18 mouse cellular contexts compared by ENCODE assay signal in genomic region chr6:61103459-61104234, GRCm38 (mm10).
"Had no signal": no experiment of that assay in that cellular context is flagged by ENCODE, and none has a peak within 500 bp of the region (broad histone marks: within the 10 kb centered on the region; RNA-seq: fewer than 3 reads in every experiment).

No protein-coding gene starts in this region.

- ATAC-seq: lung, postnatal 0 days; midbrain, embryonic 13.5 days; midbrain, embryonic 16.5 days had no signal

- H3K4me1 ChIP-seq: kidney, embryonic 15.5 days; liver, embryonic 13.5 days; megakaryocyte, embryonic 14.5 days; midbrain, embryonic 10.5 days; neural tube, embryonic 13.5 days had no signal

- H3K9me3 ChIP-seq: kidney, embryonic 15.5 days; liver, embryonic 13.5 days; megakaryocyte, embryonic 14.5 days; midbrain, embryonic 10.5 days; midbrain, embryonic 13.5 days; neural tube, embryonic 13.5 days had no signal

- H3K4me2 ChIP-seq: kidney, embryonic 15.5 days; liver, embryonic 13.5 days; midbrain, embryonic 13.5 days; neural tube, embryonic 13.5 days had no signal

- H3K36me3 ChIP-seq: kidney, embryonic 15.5 days; liver, embryonic 13.5 days; midbrain, embryonic 10.5 days; midbrain, embryonic 13.5 days; neural tube, embryonic 13.5 days had no signal

- H3K9ac ChIP-seq: kidney, embryonic 15.5 days; liver, embryonic 13.5 days; midbrain, embryonic 13.5 days; neural tube, embryonic 13.5 days had no signal

- H3K27ac ChIP-seq: kidney, embryonic 15.5 days; left cerebral cortex, adult 2 months; liver, embryonic 13.5 days; midbrain, embryonic 10.5 days; midbrain, embryonic 13.5 days; neural tube, embryonic 13.5 days had no signal

- H3K4me3 ChIP-seq: kidney, embryonic 15.5 days; left cerebral cortex, adult 2 months; liver, embryonic 13.5 days; megakaryocyte, embryonic 14.5 days; midbrain, embryonic 10.5 days; midbrain, embryonic 13.5 days; myocyte; neural tube, embryonic 13.5 days had no signal

- DNase-seq: kidney, postnatal 10 days; kidney, postnatal 36 days; layer of hippocampus, postnatal 36 days; liver, embryonic 13.5 days; lung, adult 2 months; retina, postnatal 1 day; right cerebral cortex, postnatal 25 days; spleen, adult 18-20 months; thymus, postnatal 25 days had no signal

- H3K27me3 ChIP-seq: kidney, embryonic 15.5 days; liver, embryonic 13.5 days; megakaryocyte, embryonic 14.5 days; midbrain, embryonic 13.5 days; neural tube, embryonic 13.5 days had no signal
